Mouse (Mus musculus): ENCODE measurements around the gene Clptm1. TPM values are rescaled to one million over a fixed set of nuclear protein-coding genes. Genes with fewer than 3 reads are reported as not detected.
"Not testable (repeated sequence)": the region's sequence is repeated elsewhere in the genome, so short reads cannot be mapped to it uniquely, and the experiment has no call there.

Gene Clptm1
- polyA plus RNA-seq, 1 experiment = 152 TPM

GRCm38 (mm10) chr7:19691873-19692865 is 27.3 kb upstream of the Clptm1 start, which contains the start of gene Apoc1:
Apoc1 (minus strand) TSS chr7:19692660.
- DNase-seq (ENCODE audit: low read depth) = no peak

- no peak for DNase-seq (ENCODE audit: low read depth)
Measured at GRCm38 (mm10) chr7:19691434-19691833, 26.6 kb upstream of the Clptm1 start.

- no peak for DNase-seq (ENCODE audit: low read depth)
Measured at GRCm38 (mm10) chr7:19690845-19691244, 26.0 kb upstream of the Clptm1 start.

GRCm38 (mm10) chr7:19688611-19689010 is 23.8 kb upstream of the Clptm1 start:
- DNase-seq (ENCODE audit: low read depth) = no peak

GRCm38 (mm10) chr7:19688101-19688500 is 23.3 kb upstream of the Clptm1 start:
- no peak for DNase-seq (ENCODE audit: low read depth)

GRCm38 (mm10) chr7:19686927-19687583 is 22.2 kb upstream of the Clptm1 start:
- not testable (repeated sequence) for DNase-seq (ENCODE audit: low read depth)

- DNase-seq (ENCODE audit: low read depth) = no peak
Measured at GRCm38 (mm10) chr7:19686521-19686920, 21.7 kb upstream of the Clptm1 start.

- DNase-seq (ENCODE audit: low read depth) = no peak
Measured at GRCm38 (mm10) chr7:19685374-19685773, 20.5 kb upstream of the Clptm1 start.

GRCm38 (mm10) chr7:19683771-19684201 is 19.0 kb upstream of the Clptm1 start:
- DNase-seq (ENCODE audit: low read depth) = no peak

- no peak for DNase-seq (ENCODE audit: low read depth)
Measured at GRCm38 (mm10) chr7:19682979-19683378, 18.1 kb upstream of the Clptm1 start.

GRCm38 (mm10) chr7:19681202-19681694 is 16.4 kb upstream of the Clptm1 start, which contains the start of the genes Gm44805 and Apoc4:
Gm44805 (minus strand) TSS chr7:19681423.
Apoc4 (minus strand) TSS chr7:19681479.
- no peak for DNase-seq (ENCODE audit: low read depth)

GRCm38 (mm10) chr7:19680702-19681101 is 15.9 kb upstream of the Clptm1 start:
- no peak for DNase-seq (ENCODE audit: low read depth)

GRCm38 (mm10) chr7:19678901-19679300 is 14.1 kb upstream of the Clptm1 start:
- DNase-seq (ENCODE audit: low read depth) = no peak

GRCm38 (mm10) chr7:19677872-19678271 is 13.0 kb upstream of the Clptm1 start, which contains the start of gene Apoc2:
Apoc2 (minus strand) TSS chr7:19677941.
- DNase-seq (ENCODE audit: low read depth) = no peak

GRCm38 (mm10) chr7:19676662-19677061 is 11.8 kb upstream of the Clptm1 start:
- no peak for DNase-seq (ENCODE audit: low read depth)

GRCm38 (mm10) chr7:19675824-19676223 is 11.0 kb upstream of the Clptm1 start:
- no peak for DNase-seq (ENCODE audit: low read depth)

- DNase-seq (ENCODE audit: low read depth) = no peak
Measured at GRCm38 (mm10) chr7:19673083-19673699, 8.4 kb upstream of the Clptm1 start.

GRCm38 (mm10) chr7:19671511-19671910 is 6.7 kb upstream of the Clptm1 start:
- no peak for DNase-seq (ENCODE audit: low read depth)

GRCm38 (mm10) chr7:19668947-19669721 is 4.3 kb upstream of the Clptm1 start:
- DNase-seq (ENCODE audit: low read depth) = no peak

GRCm38 (mm10) chr7:19667434-19667833 is 2.6 kb upstream of the Clptm1 start:
- no peak for DNase-seq (ENCODE audit: low read depth)

GRCm38 (mm10) chr7:19666750-19667149 is 1.9 kb upstream of the Clptm1 start:
- no peak for DNase-seq (ENCODE audit: low read depth)
